Mouse (Mus musculus) lung, postnatal 14 days (tissue): Measurements from ENCODE around the gene Vmn2r1.
A peak's percentile ranks its signal among the peaks of the same experiment; 100 is the strongest.

Source experiments
- DNase-seq: peaks from one replicate; pipeline ENCODE4 v3.0.0; 2021

Vmn2r1 gene

DNA sequence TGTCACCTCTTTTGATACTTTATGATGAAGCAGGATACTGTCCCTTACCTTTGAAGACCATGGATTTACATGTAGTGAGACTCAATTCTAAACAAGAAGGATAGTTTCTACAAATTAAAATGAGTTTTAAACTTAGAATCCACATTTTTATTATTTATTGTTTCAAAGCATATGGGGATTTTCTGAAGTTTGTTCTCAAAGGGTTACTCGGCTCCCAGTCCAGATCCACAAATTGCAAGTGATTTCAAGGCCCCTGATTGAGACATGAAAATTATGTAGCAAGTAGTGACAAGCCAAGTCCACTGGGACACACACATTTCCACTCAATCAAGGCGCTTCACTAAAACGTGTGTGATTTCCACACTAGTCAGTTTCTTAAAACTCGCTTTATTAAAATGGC, at the start of gene Vmn2r1:
Gene Vmn2r1 (plus strand): TSS at position 301 of the 400 bp plus-strand sequence.
- no peak for DNase-seq

- DNase-seq, result peak; percentile 47
Measured at GRCm38 (mm10) chr3:64038136-64038841, 43.1 kb upstream of the Vmn2r1 start.

- DNase-seq, result peak; percentile 90
Measured at GRCm38 (mm10) chr3:64039818-64040784, 41.2 kb upstream of the Vmn2r1 start.

- DNase-seq, result no peak
Measured at GRCm38 (mm10) chr3:64112707-64113106, 31.4 kb downstream of the Vmn2r1 start.

GRCm38 (mm10) chr3:64113352-64114046, 32.2 kb downstream of the Vmn2r1 start:
- no peak for DNase-seq

DNA sequence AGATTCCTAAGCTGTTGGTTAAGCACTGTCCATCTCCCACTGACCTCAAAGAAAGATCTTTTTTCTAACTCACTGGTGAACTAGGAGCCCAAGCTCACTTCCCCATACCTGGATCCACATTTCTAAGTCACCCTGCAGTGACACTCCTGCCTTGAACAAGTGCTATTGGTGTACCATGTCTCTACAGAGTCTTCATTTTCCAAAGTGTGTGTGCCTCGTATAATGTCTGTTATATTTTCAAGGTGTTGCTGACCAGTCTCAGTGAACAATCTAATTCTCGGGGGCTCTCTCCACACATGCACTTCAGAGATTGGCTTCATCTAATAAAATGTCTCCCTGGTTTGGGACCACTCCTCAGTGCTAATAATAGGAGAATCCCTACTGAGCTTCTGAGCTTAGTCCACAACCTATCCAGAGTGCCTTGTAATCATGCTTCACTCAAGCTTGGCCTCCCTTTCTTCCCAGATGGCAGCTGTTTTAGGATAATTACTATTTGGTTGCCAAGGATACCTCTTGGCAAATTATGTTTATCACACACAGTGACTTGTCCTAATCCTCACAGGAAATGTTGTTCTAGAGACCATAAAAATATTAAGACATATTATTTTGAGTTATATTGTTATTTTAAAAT, 60.6 kb downstream of the Vmn2r1 start, which contains the start of gene Vmn2r2:
Gene Vmn2r2 (minus strand): TSS at position 51 of the 631 bp plus-strand sequence.
- DNase-seq, result no peak
